Mouse (Mus musculus) megakaryocyte progenitor cell, adult 5-6 weeks (primary cell): ENCODE results near the gene Ptprcap. TPM values are rescaled to one million over a fixed set of nuclear protein-coding genes. Genes with fewer than 3 reads are reported as not detected.
"Not testable (repeated sequence)": the region's sequence is repeated elsewhere in the genome, so short reads cannot be mapped to it uniquely, and the experiment has no call there.

Experiments
- ATAC-seq: replicated peaks from 2 replicates; pipeline ENCODE4 v1.8.0; 2016; ENCODE audit warnings: mild to moderate bottlenecking, moderate TSS enrichment, inconsistent platforms; ENCODE audit not compliant: poor library complexity
- total RNA-seq, 2 experiments: library from RNA; stranded (forward) in 1 of 2; stranded (reverse) in 1 of 2; fragments of 157-497, 149-512 nt in 1 of 2; fragments of 200-1000 nt in 1 of 2; gene quantifications; 2 replicates each; pipeline versions ENCODE4 v1.2.3 to v1.2.4; 2015 to 2017

Ptprcap gene
- total RNA-seq, 2 experiments from 2014 or later: 79.5 to 114 TPM

- ATAC-seq: not testable (repeated sequence)
These were observed 28.1 kb upstream of the Ptprcap start for GRCm38 (mm10) chr19:4125268-4125667.

DNA sequence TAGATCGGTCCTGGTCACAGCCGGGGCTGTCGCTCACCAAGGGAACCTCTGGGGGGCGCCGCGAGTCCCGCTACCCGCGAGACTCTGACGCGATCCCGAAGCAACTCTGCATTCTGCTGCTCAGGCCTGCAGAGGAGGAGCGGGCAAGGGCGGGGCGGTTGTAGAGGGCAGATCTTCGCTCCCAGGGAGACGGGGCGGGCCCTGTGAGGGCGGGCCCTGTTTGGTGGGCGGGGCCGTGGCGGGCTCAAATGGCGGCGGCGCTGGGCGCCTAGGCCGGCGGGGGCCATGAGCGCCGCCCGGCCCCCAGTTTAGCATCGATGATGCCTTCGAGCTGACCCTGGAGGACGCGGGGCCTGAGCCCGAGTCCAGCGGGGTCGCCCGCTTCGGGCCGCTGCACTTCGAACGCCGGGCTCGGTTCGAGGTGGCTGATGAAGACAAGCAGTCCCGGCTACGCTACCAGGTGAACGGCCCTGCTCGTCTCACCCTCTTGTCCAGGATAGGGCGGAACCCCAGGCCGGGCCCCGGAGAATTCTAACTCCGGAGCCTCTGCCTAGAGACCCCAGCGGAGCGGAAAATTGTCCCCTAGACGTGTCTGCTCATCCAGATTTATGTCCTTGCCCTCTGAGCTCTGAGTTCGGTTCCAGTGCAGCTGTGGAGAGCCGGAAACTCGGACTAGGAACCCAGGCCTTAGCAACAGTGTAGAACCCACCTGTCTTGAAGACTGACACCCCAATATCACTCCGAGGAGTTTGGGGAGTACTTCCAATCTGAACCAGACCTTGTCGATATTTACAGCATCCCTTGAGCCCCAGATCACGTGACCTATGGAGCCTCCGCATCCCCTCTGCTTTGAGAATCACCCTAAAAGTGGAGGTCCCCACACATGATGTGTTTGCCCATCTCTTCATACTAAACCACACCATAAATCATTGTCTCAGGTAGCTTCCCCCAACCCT lies 27.4 kb upstream of the Ptprcap start, which contains the start of gene Aip:
TSS of gene Aip (minus strand) at position 118 of the 956 bp plus-strand sequence.
- peak; percentile 78 for ATAC-seq

GRCm38 (mm10) chr19:4126759-4127495 lies 26.5 kb upstream of the Ptprcap start:
- no peak for ATAC-seq

DNA sequence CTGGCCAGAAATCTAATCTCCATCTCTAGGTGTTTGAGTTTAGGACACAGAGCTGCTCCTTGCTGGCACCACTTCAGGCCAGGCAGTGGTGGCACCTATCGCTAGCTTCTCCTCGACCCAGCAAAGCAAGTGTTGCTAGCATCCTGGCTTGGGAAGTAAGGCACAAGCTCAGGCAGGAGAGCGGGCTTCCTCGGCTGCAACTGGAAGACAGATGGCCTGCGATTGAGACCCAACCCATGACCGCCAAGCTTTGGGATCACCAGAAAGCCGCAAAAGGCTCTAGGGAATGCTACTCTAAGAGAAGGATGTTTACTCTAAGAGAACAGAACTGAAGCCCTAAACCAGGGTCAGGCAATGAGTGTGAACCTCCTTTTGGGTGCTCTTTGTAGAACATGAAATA lies 23.9 kb upstream of the Ptprcap start:
- ATAC-seq: no peak

GRCm38 (mm10) chr19:4130106-4130505 lies 23.3 kb upstream of the Ptprcap start:
- ATAC-seq: no peak

- ATAC-seq: peak; percentile 48
These were observed 22.3 kb upstream of the Ptprcap start for GRCm38 (mm10) chr19:4131075-4131474.

- peak; percentile 45; the same call in 1 of the 2 replicates for ATAC-seq
These were observed 21.6 kb upstream of the Ptprcap start for GRCm38 (mm10) chr19:4131768-4132167.

- ATAC-seq: no peak
These were observed 19.1 kb upstream of the Ptprcap start for GRCm38 (mm10) chr19:4134354-4134753.

DNA sequence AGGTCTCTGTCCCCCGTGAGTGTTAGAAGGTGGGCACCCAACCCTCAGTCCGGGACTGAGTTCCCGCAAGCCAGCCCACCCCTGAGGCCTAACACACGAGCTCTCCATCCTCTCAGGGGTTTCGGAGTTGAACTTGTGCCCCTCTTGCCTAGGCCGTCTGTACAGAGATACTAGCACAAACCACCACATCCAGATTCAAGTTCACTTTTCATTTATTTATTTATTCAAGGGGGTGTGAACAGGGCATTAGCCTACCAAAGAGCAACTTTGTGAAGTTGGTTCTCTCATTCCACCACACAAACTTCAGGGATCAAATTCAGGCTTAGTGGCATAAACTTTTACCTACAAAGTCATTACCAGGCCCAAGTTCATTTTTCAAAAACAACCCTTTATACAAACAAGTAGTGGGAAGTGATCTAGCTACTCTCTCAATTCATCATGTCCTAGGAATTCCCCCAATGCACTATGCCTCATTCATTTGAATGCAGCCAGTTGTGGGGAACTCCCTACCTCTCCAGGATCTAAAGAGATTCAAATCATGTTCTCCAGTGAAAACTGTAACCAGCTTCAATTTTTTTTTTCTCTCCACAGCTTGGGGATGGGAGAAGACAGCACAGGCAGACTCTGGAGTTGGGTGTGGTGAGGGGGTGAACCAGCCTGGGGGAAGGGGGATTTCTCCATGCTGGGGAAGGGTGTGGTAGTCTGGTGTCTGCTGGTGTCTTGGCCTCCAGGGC lies 18.0 kb upstream of the Ptprcap start:
- not testable (repeated sequence) for ATAC-seq

DNA sequence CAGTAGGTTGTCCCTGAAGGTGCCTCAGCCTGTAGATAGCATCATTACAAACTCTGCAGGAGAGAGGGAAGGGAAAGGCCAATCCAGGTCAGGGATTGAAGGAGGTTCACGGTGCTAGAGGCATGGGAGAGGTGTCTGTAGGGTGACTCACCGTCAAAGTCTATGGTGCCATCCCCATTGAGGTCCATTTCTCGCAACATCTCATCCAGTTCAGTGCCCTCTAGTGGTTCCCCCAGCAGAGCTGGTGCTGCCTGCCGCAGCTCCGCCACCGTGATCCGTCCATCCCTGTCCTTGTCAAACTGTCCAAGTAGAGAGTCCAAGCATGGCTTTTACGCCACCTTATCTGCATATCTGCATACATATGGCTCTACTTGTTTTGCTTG lies 17.4 kb upstream of the Ptprcap start:
- peak; percentile 83 for ATAC-seq

DNA sequence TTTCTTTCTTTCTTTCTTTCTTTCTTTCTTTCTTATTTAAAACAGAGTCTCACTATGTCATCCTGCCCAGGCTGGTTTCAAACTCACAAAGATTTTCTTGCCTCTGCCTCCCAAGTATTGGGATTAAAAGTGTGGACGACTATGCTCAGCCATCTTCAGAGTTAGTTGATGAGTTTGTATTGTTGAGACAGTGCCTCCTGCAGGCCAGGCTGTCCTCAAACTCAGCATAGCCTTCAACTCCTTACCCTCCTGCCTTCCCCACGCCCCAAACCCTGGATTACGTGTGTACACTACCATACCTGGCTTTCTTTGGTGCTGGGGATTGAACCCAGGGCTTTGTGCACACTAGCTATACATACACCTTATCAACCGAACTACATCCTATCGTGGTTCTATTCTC lies 16.9 kb upstream of the Ptprcap start:
- ATAC-seq: peak; percentile 64

- ATAC-seq: no peak
These were observed 15.5 kb upstream of the Ptprcap start for GRCm38 (mm10) chr19:4137913-4138312.

- ATAC-seq: no peak
These were observed 14.0 kb upstream of the Ptprcap start, which contains the start of gene Gpr152 for GRCm38 (mm10) chr19:4139446-4139845. Gene Gpr152, plus strand, starts transcription at chr19:4139787.

GRCm38 (mm10) chr19:4140147-4140546 lies 13.3 kb upstream of the Ptprcap start:
- no peak for ATAC-seq

DNA sequence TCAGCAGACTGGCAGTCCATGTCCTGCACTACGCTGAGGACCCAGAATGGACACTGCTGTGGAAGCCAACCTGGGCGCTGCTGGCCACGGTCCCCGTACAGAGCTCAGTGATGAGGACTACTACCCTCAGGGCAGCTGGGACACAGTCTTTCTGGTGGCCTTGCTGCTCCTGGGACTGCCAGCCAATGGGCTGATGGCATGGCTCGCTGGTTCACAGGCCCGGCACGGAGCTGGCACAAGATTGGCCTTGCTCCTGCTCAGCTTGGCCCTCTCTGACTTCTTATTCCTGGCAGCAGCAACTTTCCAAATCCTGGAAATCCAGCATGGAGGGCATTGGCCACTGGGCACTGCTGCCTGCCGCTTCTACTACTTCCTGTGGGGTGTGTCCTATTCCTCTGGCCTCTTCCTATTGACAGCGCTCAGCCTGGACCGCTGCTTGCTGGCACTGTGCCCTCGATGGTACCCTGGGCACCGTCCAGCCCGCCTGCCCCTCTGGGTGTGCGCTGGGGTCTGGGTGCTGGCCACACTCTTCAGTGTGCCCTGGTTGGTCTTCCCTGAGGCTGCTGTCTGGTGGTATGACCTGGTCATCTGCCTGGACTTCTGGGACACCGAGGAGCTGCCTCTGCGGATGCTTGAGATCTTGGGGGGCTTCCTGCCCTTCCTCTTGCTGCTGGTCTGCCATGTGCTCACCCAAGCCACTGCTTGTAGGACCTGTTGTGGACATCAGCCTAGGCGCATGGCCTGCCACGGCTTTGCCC lies 10.8 kb upstream of the Ptprcap start:
- no peak for ATAC-seq

DNA sequence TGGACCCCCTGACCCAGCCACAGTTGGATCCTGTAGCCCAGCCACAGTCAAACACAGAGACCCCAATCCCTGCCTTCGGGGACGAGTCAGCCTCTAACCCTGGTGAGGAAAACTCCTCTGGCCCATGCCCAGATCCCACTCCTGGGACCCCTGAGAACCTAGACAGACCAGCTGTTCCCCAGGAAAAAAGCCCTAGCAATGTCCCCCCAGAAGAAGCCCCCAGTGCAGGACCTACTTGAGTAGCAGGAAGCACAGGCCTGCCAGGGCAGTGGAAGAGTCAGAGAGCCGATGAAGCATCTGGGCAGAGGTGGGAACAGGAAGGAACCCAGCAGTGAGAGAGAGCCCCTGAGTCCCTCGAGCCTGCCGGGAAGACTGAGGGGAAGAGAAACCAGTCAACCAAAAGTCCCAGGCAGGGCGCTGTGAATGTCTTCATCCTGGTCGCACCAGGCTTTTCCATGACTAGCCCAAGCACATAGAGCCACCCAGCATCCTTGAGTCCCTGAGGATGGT lies 9.6 kb upstream of the Ptprcap start, which contains the start of gene Cabp4:
TSS of gene Cabp4 (minus strand) at position 275 of the 510 bp plus-strand sequence.
- ATAC-seq: no peak

DNA sequence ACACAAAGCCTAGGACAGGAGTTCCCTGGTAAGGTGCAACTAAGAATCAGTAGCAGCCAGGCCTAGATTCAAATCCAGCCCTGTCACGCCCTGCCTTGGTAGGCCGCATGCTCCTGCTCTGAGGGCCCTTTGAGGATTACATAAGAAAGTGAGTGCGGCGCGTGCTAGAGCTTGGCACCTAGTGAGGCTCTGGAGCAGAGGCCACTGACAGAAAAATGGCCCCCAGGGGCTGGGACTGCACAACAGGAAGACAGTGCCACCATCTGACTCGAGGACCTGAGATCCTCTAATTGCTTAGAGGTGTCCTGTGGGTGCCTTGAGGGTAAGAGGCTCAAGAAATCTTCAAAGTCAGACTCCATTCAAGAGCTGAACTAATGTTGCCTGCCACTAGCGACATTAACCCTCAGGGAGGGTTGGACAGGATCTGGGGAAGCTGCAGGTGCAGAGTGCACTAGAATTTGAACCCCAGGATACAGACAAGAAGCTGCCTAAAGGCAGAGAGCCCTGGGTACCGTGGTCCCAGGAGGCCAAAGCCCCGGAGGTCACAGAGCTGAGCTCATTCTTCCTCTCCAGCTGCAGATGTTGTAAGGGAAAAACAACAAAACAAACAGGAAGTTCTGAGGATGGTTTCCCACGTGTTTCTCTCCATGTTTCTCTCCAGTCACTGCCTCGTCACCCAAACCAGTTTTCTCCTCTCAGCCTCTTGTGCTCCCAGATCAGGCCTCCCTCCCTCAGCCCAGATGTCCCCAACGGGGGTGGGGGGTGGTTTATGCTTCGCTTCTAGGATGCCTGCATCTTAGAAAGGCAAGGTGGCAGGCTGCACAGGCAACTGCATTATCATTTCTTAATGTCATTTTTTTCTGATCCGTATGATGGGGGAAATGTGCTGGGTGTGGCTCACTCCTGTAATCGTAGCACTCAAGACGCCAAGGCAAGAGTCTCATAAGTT lies 8.6 kb upstream of the Ptprcap start:
- no peak for ATAC-seq

- ATAC-seq: no peak
These were observed 7.5 kb upstream of the Ptprcap start for GRCm38 (mm10) chr19:4145936-4146335.
